Mouse (Mus musculus) spleen, adult 2 months (tissue): Measurements from ENCODE around the gene Ctss. TPM values are rescaled to one million over a fixed set of nuclear protein-coding genes. Genes with fewer than 3 reads are reported as not detected.
"Not testable (repeated sequence)": the region's sequence is repeated elsewhere in the genome, so short reads cannot be mapped to it uniquely, and the experiment has no call there.

Source experiments
- DNase-seq, 2 experiments: peaks; one replicate each; pipeline versions ENCODE4 v3.0.0 to v3.0.0-alpha.2; 2012 to 2021; ENCODE audit warnings: low spot score in 2 of 2, low read depth in 1 of 2
- H3K27ac ChIP-seq: fragments of 200-500 bp; 2 replicates; pipeline ENCODE4 v1.5.1; 2012; ENCODE audit warnings: low read length, inconsistent platforms; ENCODE audit not compliant: insufficient read depth
- H3K27me3 ChIP-seq: fragments of 200-500 bp; 2 replicates; pipeline ENCODE4 v1.6.1; 2012; ENCODE audit warnings: mild to moderate bottlenecking, moderate library complexity, low read length, inconsistent platforms; ENCODE audit not compliant: control insufficient read depth, insufficient read depth
- H3K36me3 ChIP-seq: fragments of 200-500 bp; 2 replicates; pipeline ENCODE4 v1.6.1; 2012; ENCODE audit warnings: mild to moderate bottlenecking, low read length, inconsistent platforms; ENCODE audit not compliant: control insufficient read depth, insufficient read depth
- H3K4me1 ChIP-seq: fragments of 200-500 bp; 2 replicates; pipeline ENCODE4 v1.6.1; 2011; ENCODE audit warnings: inconsistent platforms; ENCODE audit not compliant: control insufficient read depth, insufficient read depth, insufficient read length
- H3K4me3 ChIP-seq: fragments of 200-500 bp; 2 replicates; pipeline ENCODE4 v1.5.1; 2011; ENCODE audit warnings: mild to moderate bottlenecking, inconsistent platforms; ENCODE audit not compliant: insufficient read depth, insufficient read length; ENCODE audit errors: extremely low read depth
- CTCF ChIP-seq: fragments of 200-500 bp; IDR thresholded peaks from 2 replicates; pipeline ENCODE4 v1.5.1; 2011; ENCODE audit warnings: mild to moderate bottlenecking, inconsistent platforms; ENCODE audit not compliant: insufficient read depth, insufficient read length, insufficient replicate concordance; ENCODE audit errors: extremely low read depth
- POLR2A ChIP-seq: fragments of 200-500 bp; IDR thresholded peaks from 2 replicates; pipeline ENCODE4 v1.6.1; 2011; ENCODE audit warnings: low read depth, low read length, inconsistent platforms
- WGBS: fragments of 180-500 bp; shearing (Covaris S2); methylation state at CpG from one replicate; pipeline ENCODE4 v1.1.7; 2018; 5-methylcytosine and 5-hydroxymethylcytosine counted together
- polyA plus RNA-seq: library from polyadenylated mRNA; depleted of rRNA; stranded (reverse); fragments of >200 nt; gene quantifications from 2 replicates; pipeline ENCODE4 v1.2.3, GENCODE M21; 2012

Gene Ctss
- polyA plus RNA-seq, 1 experiment: 84.6 TPM

DNA sequence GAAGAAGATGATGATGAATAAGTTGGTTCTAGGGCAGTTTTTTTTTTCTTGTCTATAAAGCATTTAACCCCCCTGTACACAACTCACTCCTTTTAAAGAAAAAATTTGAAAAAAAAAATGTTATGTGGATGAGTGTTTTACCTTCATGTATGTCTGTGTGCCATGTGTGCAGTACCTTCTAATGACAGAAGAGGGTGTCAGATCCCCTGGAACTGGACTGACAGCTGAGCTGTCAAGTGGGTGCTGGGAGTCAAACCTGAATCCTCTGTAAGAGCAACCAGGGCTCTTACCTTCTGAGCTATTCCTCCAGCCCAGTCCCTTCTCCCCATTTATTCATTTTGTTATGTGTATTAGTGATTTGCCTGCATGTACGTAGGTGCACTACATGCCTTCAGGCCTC lies 4.4 kb downstream of the Ctss start:
- no peak for DNase-seq
- peaks cover 18% of the 10 kb centered on the region for H3K36me3 ChIP-seq
- H3K4me3 ChIP-seq: no peak overlapping the region
- H3K4me1 ChIP-seq: peaks cover 5% of the 10 kb centered on the region; the same call in 1 of the 2 replicates
- H3K27ac ChIP-seq: no peak overlapping the region
- no peaks in the 10 kb centered on the region for H3K27me3 ChIP-seq
- 97% methylated on average over 1 of the region's 1 CpGs for WGBS
- TF ChIP-seq POLR2A (no peak), CTCF (no peak)

DNA sequence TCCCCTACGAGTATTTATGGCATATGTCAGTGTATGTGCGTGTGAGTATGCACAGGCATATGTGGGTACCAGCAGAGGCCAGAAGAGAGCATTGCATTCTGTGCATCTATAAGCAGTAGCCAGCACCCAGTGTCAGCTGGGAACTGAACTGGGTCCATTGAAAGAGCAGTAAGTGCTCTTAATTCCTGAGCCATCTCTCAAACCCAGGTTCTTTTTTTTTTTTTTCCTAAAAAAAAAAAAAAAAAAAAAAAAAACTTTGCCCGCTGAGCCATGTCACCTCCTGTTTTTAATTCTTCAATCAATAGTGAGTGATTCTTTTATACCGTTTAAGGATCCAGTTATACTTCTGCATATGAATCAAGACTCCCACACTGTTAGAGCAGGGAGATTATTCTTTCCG lies 6.8 kb downstream of the Ctss start:
- TF ChIP-seq CTCF (no peak), POLR2A (no peak)
- H3K27ac ChIP-seq: no peak overlapping the region
- 91% methylated on average over 5 of the region's 5 CpGs for WGBS
- no peak overlapping the region for H3K4me3 ChIP-seq
- no peaks in the 10 kb centered on the region for H3K27me3 ChIP-seq
- H3K36me3 ChIP-seq: peaks cover 26% of the 10 kb centered on the region
- H3K4me1 ChIP-seq: peaks cover 5% of the 10 kb centered on the region; the same call in 1 of the 2 replicates
- no peak for DNase-seq

GRCm38 (mm10) chr3:95534927-95535326 lies 8.3 kb downstream of the Ctss start:
- no peak overlapping the region for H3K27ac ChIP-seq
- H3K27me3 ChIP-seq: no peaks in the 10 kb centered on the region
- WGBS: 100% methylated on average over 1 of the region's 1 CpGs
- no peak overlapping the region for H3K4me3 ChIP-seq
- TF ChIP-seq CTCF (no peak), POLR2A (no peak)
- no peak for DNase-seq
- H3K4me1 ChIP-seq: peaks cover 2% of the 10 kb centered on the region; the same call in 1 of the 2 replicates
- peaks cover 36% of the 10 kb centered on the region for H3K36me3 ChIP-seq

- peaks cover 11% of the 10 kb centered on the region for H3K4me1 ChIP-seq
- DNase-seq: no peak
- TF ChIP-seq CTCF (no peak), POLR2A (no peak)
- peaks cover 37% of the 10 kb centered on the region for H3K36me3 ChIP-seq
- no peak overlapping the region for H3K27ac ChIP-seq
- no peaks in the 10 kb centered on the region for H3K27me3 ChIP-seq
- WGBS: 90% methylated on average over 10 of the region's 10 CpGs
- no peak overlapping the region for H3K4me3 ChIP-seq
These were observed 12.3 kb downstream of the Ctss start for GRCm38 (mm10) chr3:95538936-95539335.

GRCm38 (mm10) chr3:95539837-95540236 lies 13.3 kb downstream of the Ctss start:
- no peak overlapping the region for H3K4me3 ChIP-seq
- H3K27me3 ChIP-seq: no peaks in the 10 kb centered on the region
- peaks cover 40% of the 10 kb centered on the region for H3K36me3 ChIP-seq
- peaks cover 11% of the 10 kb centered on the region for H3K4me1 ChIP-seq
- DNase-seq: no peak
- TF ChIP-seq POLR2A (no peak), CTCF (no peak)
- WGBS: 92% methylated on average over 4 of the region's 4 CpGs
- H3K27ac ChIP-seq: no peak overlapping the region

- H3K27me3 ChIP-seq, H3K4me3 ChIP-seq: not testable (repeated sequence)
- Histone ChIP-seq H3K4me1 (peaks cover 11% of the 10 kb centered on the region), H3K27ac (peak overlapping the region; percentile 63), H3K36me3 (peaks cover 48% of the 10 kb centered on the region)
- peak in 1 of 2 experiments; percentile 42 for DNase-seq
- WGBS: 10% methylated on average over 2 of the region's 2 CpGs
These were observed 14.6 kb downstream of the Ctss start for GRCm38 (mm10) chr3:95541186-95541585.

GRCm38 (mm10) chr3:95542171-95542570 lies 15.6 kb downstream of the Ctss start:
- TF ChIP-seq POLR2A: no peak
- TF ChIP-seq CTCF: no peak
- no peaks in the 10 kb centered on the region for H3K27me3 ChIP-seq
- H3K4me1 ChIP-seq: peaks cover 11% of the 10 kb centered on the region
- H3K27ac ChIP-seq: peak overlapping the region; percentile 57; the same call in 1 of the 2 replicates
- no peak for DNase-seq
- peaks cover 51% of the 10 kb centered on the region for H3K36me3 ChIP-seq
- no peak overlapping the region for H3K4me3 ChIP-seq
